Mouse (Mus musculus) lung, postnatal 14 days (tissue): ENCODE measurements around the gene Them5.

Experiments
- DNase-seq: peaks from one replicate; pipeline ENCODE4 v3.0.0; 2021

Them5 gene

DNA sequence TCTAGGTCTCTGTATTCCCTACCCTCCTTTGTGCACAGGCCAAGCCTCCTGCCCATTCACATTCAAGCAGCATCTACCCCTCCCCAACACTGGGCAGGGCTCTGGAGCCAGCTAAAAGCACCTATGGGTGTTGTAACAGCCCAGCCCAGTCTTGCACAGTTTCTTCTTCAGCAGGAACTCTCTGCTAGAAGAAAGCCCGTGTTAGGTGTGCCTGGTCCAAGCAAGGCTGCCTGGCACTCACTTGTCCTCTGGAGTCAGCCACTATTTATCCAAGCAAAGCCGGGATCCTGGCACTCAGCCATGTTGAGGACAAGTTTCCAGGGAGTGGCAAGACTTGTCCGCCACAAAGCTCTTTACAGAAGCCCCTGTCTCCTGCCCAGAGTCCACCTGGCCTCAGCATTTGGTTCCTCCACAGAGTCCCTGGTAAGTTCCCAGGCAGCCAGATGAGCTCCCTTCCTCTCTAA is at the start of gene Them5:
Them5 (plus strand) TSS at position 141 of the 464 bp plus-strand sequence.
- DNase-seq: peak; percentile 31

DNA sequence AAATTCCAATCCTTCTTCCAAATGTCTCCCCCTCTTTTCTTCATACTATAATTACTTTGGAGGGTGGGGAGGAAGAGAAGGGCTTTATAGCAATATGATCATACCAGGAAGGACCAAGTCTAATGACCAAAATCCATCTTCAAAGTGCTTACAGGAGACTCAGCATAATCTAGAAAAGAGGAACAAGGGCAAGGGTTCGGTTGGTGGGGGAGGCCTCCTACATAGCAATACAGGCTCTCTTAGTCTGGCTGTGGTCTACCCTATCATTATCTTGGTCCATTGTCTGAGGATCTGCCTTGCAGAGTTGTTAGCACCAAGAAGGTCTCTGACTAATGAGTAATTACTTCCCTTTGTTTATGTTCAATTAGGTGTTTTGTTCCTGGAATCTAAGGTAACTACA is 36.4 kb upstream of the Them5 start:
- no peak for DNase-seq

DNA sequence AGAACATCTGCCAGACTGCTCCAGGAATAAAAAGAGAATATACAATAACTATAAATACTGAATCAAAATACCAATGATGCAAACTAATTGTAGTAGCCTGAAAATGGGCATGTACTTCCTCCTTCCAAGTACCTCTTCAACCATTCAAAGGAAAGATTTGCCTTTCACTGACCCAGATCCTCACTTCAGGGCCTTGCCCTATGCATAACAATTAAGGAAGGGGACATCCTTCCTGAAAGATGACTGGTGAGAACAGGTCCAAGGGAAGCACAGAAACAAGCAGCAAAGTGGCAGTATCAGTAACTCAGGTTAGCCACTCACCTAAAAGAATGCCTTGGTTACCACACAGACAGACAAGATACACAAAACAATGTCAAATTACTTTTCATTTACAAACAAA is 34.9 kb upstream of the Them5 start:
- DNase-seq: no peak

DNA sequence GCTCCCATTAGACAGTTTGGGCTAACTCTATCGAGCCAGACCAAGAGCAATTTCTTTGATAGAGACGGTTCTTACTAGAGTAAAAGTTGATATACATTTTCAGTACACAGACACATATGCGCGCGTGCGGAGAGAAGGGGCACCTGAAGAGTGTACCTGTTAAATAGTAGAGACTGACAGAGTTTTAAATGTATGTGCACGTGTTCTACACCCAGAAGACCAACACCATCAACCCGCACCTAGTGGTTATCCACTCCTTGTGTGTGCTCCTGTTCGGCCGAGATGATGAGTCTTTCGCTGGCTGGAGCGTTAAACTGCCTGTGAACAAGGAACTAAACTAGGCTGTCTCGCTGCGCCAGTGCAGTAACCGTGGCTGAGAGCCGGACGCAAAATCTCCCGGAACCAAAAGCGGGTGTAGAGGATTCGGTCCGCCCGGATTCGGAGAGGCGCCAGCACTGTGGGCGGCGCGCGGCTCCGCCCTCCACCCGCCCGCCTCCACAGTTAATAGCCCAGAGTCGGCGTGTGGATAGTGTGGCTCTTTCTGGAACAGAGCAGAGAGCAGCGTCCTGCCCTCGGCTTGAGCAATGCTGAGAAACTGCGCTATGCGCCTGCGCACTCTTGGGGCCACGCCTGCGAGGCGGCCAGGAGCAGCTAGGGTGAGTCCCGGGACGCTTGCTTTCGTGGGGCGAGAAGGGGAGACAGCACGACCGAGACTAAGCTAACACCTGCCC is 32.1 kb upstream of the Them5 start, which contains the start of gene Them4:
Them4 (plus strand) TSS at position 457 of the 731 bp plus-strand sequence.
- peak; percentile 96 for DNase-seq

DNA sequence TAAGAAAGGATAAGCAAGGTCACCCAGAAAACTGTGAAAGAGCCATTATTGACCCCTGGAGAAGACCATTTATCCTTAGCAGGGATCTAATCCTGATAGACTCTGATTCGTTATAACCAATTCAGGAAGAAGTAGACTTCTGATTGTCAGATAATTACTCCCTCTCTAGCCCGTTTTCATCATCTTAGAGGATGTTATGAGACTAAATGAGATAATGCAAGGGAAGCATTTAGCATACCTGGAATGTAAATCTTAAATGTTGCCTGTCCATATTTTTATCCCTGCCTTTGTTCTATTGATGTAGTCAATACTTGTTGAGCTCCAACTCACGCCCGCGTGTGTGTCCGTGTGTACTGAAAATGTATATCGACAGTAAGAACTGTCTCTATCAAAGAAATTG is 31.4 kb upstream of the Them5 start:
- no peak for DNase-seq

DNA sequence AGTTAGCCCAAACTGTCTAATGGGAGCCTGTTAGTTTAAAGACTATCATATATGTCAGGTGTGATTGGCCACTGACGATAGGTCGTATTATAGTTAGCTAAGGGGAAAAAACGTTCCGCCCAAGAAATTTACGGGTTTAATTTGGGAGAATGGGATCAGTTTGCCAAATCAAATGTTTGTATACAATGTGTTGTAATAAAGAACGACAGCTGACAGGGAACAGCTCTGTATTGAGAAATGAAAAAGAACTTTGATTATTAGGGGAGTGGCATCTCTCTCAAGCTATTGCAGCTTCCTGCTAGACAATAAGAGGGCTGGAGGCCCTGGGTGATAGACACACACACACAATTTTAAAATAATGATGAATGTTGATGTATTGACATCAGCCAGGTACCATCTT is 31.0 kb upstream of the Them5 start:
- peak; percentile 3 for DNase-seq

DNA sequence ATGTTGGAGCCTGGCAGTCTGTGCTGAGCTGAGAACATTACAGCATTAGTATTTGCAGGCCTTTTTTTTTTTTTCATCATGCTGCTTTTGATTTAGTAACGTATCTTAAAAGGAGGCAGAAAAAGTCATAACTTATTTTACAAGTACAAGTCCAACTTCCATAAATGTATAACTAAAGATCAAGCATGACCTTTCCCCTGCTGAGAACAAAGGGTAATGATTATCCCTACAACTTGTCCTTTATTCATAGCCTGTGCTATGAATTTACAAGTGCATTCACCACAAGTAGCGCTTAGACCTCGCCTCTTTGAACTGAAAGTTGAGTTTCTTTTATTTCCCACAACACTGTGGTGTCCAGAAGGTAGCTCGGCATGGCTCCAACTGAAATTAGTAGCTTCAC is 30.5 kb upstream of the Them5 start:
- DNase-seq: no peak

DNA sequence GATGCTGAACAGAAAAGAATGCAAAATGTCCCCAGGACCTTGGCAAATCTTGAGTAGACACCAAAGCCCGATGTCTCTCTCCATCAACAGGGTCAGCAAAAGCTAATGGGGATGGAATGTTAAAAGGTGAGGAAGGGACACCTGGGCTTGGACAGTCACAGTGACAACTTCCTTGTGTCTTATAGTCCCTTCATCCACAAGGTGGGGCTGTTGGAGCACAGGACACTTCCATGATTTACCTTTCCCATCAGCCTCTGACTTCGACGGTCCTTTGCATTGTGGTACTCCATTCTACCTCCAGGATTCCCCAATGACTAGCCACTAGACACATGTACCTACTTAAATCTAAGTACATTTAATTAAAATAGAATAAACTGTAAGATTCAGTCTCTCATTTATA is 13.2 kb upstream of the Them5 start:
- DNase-seq: peak; percentile 8

DNA sequence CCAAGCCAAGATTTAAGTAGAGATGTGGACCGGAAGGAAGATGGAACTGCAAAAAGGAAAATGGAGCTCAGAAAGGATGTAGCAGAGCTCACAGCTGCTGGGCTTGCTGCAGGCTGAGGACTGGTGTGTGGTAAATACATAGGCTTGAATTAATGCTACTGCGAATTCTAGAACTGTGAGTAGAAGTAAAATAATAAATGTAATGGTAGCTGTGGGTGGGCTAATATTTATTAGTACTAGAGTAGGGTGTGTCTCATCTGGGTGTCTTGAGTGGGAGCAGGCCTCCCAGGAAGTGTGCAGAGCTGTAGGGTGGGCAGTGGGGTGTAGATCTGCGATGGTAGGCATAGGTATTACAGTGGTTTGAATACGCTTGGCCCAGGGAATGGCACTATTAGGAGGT is 7.5 kb upstream of the Them5 start:
- DNase-seq: no peak

DNA sequence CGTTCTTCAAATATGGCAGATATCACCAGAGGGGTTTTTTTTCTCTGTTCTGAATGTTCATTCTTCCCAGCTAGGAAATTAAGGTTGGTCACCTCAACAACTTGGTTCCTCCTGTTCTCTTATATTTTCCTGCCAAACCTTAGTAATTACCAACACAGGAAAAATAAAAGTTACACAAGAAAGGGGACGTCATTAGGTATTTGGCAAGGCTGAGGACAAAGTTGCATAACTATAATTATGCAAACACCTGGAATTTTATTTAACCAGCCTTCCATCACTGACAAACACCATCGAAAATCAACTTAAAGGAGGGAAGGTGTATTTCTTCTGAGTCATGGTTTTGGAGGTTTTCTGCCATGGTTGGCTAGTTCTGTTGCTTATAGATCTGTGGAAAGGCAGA is 3.4 kb upstream of the Them5 start:
- DNase-seq: no peak

DNA sequence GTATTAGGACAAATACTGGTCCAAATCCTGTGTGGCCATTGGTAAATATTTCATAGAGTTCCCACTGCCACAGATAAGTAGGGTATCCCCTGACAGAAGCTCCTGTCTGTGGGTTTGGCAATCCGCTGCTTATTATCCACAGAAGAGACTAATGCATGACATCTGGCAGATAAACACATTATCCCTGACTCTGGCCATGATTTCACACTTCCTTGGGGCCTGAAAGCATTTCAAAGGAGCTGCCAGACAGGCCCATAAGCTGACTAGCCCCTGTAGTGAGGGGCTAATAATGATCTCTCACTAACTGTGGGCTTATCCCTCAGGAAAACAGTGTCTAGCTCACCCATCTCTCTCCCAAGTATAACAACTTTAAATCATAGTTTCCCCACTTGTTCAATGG is 653 bp downstream of the Them5 start:
- DNase-seq: no peak

DNA sequence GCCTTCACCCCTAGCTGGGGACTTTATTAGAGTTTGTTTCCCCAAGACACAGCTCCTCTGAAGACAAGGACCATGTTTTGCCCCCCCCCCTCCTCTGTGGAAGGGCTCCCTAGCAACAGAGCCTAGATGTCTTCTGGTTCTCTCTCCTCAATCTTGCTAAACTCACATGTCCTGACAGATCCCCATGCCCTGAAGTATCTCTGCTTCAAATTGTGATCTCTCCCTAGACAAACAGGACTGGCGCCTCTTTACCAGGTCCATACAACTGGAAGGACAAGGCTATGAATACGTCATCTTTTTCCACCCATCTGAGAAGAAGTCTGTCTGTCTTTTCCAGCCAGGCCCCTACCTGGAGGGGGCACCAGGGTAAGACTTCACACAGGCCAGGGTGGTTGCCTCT is 2.3 kb downstream of the Them5 start:
- DNase-seq: no peak

DNA sequence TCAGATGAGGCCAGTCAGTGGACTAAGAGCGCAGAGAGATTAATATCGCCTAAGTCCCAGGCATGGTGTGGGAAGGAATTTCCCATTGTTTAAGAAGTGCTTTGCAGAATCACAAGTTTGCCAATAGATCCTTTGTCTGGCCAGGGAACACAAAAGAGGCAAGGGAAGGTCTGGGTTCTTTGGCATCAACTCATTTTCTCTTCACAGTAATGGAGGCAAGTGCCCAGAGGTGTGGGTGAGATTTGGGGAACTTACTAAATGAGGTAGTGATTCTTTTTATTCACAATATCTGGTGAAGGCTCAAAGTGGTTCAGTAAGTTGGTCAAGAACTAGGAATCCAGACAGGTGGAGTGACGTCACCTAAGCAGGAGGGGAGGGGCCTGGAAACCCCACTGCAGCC is 3.0 kb downstream of the Them5 start:
- no peak for DNase-seq

DNA sequence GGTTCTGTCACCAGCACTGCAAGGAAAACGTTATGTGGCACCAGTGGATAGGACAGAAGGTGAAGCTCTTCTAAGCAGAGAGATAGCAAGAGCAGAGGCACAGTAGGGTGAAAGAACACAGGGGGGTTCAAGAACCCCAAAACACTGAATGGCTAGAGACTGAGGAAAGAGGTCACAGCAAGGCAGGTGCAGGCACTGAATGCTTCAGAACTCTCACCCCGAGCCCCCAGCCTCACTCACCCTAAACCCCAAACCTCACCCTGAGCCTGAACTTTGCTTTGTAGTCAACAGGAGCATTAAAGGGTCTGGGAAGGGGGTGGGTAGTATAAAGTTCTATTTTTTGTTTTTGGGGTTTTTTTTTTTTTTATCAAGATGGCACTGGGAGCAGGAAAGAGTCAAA is 6.2 kb downstream of the Them5 start:
- DNase-seq: no peak

DNA sequence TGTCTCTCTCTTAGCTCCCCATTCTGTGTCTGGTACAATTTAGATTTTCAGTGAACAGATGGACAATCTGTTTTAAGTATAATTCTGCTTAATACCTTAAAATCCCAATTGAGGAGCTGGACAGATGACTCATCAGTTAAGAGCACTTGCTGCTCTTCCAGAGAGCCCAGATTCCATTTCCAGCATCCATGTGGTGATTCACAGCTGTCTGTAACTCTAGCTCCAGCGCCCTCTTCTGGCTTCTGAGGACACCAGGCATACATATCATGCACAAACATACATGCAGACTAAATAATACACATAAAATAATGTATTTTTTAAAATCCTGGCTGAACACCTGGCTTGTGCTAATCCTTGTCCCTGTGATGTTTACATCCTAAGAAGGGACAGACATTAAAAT is 18.9 kb downstream of the Them5 start:
- peak; percentile 37 for DNase-seq

DNA sequence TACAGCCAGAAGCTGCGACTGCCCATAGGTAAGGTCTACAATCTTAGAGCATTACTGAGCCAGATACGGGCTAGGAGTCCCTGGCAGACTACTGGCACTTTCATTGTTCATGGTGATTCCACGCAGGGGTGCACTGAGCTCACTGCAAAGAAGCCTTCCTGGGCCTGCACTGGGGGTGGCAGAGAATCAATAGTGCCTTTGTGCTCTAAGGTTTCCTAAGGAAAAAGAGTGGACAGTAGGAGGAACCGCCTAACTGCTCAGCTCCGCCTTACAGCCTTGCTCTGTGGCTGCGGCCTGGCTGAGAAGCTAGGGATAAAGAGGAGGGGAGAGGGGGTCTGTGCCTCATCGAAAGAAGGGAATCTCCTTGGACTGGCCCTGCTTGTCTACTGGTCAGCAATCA is 20.2 kb downstream of the Them5 start, which contains the start of gene C2cd4d:
C2cd4d (plus strand) TSS at position 301 of the 400 bp plus-strand sequence.
- no peak for DNase-seq

DNA sequence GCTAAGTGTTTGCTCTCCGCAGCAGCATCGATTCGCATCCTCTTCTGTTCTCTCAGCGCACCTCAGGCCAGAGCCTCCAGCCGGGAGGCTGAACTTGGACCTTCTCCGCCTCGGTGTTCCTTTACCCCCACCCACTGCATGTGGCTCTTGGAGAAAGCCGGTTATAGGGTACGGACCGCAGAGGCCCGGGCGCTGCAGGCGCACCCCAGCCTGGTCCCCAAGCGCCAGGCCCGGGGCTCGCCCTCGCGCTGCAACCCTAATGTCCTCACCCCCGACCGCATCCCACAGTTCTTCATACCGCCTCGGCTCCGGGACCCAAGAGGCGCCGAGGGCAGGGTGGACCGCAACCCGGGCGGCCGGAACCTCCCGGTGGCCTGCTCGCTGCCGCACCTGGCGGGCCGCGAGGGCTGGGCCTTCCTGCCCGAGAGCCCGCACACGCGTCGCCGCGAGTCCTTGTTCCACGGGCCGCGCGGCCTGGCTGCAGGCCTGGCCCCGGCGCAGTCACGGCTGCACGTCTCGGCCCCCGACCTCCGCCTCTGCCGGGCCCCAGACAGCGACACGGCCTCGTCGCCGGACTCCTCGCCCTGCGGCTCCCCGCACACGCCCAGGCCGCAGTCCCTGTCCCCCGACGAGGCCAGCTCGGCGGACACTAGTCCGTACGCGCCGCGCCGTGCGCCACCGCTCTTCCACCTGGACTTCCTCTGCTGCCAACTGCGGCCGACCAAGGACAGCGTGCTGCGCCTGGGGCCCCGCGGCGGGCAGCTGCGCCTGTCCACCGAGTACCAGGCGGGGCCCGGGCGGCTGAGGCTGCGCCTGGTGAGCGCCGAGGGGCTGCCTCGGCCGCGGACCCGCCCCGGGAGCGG is 21.6 kb downstream of the Them5 start:
- peak; percentile 34 for DNase-seq

DNA sequence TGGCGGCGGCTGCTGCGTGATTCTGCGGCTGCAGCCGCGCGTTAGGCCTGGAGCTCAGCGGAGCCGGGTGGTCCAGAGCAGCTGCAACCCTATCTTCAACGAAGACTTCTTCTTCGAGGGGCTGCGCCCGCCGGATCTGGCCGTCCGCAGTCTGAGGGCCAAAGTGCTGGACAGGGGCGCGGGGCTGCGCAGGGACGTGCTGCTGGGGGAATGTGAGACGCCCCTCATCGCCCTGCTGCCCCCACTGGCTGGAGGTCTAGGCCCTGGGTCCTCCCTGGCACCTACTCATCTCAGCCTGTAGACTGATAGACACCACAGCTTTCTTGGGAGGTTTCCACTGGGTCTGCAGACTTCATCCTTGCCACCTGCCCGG is 22.2 kb downstream of the Them5 start:
- DNase-seq: no peak

DNA sequence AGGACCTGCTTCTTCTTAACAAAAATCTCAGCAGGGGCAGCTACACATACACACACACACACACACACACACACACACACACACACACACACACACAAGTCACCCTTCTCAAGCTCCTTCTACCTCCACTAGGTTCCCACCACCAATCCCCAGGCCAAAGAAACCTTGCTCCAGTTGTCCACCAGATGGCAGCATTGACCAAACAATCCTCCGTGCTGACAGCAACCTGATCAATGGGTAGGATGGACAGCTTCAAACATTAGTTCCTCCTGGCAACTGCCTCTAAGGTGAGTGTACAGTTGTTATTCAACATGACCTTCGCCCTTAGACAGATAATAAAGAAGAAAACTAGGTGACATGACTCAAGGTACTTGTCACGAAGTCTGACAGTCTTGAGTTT is 24.9 kb downstream of the Them5 start:
- peak; percentile 83 for DNase-seq

DNA sequence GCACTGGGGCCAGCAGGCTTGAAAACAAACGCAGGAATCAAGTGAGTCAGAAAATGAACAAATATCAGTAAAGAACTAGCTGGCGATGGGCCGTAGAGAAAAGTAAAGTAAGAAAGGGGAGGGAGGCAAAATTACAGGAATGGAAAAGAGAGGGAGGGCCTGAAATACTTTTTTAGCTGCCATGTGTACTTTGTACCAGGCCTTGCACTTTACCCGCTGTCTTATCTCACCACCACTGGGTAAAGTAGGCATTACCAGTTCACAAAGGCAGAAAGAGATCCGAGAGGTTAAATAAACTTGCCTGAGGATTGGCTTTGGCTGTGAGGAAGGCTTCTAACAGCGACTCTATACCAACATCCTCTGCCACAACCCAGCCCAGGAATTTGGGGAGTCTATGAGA is 25.6 kb downstream of the Them5 start:
- no peak for DNase-seq

DNA sequence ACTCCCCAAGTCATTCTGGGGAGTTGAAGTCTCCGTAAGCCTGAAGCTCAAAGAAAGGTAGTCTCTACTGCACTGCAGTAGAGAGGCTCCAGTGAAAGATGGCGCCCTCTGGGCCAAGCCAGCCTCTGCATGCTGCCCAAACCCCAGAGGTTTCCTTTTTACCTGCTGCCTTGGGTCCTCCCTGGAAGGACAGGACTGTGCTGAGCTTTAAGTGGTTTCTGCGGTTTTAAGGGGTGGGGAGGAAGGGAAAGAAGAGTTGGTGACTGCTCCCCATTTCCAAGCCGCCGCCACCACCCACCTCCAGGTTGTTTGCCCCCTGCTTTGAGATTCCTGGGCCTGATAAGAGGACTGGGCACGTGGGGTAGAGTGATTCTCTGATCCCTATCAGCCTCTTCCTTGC is 26.7 kb downstream of the Them5 start:
- no peak for DNase-seq

DNA sequence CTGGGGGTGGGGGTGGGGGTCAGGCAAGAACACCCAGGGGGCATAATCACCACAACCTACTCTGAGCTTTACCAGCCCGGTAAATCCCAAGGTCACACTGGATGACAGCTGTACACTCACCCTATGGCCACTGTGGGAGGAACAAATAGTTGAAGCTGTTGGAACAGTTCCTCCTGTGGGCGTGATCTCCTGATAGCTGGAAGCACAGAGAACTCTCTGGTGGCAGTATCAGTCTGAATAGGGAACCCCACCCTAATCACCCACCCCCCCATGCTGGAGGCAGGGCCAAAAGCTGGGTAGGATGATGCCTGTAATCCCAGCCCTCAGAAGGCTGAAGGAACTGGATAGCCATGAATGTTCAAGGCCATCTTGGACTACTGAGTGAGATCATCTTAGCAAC is 27.8 kb downstream of the Them5 start:
- DNase-seq: no peak

DNA sequence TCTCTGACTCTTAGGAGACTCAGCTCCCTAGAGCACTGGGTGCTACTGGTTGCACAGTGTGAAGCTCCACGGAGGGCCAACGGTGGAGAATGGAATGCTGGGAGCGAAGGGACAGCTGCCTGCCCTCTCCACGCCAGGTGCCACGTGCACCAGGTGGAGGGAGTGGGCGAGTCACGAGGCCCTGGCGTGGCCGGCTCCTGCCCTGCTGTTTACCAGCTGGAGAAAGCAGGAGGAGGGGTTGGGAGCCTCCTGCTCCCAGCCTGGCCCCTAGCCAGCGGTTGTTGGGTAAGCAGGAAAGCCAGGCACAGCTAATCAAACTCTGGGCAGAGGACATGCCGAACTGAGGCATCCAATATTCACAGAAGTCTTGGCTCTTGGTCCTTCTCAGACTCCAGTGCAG is 29.7 kb downstream of the Them5 start:
- DNase-seq: peak; percentile 85

DNA sequence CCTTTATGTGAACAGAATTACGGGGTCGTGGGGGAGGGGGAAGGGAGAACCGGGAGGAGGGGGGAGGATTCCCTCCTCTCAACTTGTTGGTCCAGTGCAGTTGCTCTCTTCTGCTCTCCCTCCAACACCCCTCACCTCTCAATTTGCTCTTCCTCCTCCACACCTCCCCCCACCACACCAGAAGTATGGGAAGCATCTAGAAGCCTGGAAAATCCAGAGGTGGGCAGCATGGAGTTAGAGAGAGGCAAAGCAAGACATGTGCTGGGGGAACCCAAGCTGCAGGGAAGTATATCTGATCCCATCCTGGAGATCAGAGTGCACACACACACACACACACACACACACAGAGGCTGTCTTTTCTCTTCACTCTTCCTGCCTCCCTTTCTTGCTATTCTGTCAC is 30.1 kb downstream of the Them5 start:
- no peak for DNase-seq
